Mouse (Mus musculus) cerebellum, adult 11 months (tissue): Measurements from ENCODE around the gene Defa37.
"Not testable (repeated sequence)": the region's sequence is repeated elsewhere in the genome, so short reads cannot be mapped to it uniquely, and the experiment has no call there.

Experiments used
- DNase-seq: peaks from one replicate; pipeline ENCODE4 v3.0.0; 2022

Defa37 gene

GRCm38 (mm10) chr8:21565086-21565485 is at the start of gene Defa37:
Defa37 (plus strand) TSS chr8:21565386.
- DNase-seq: not testable (repeated sequence)

GRCm38 (mm10) chr8:21528732-21529131 is 36.5 kb upstream of the Defa37 start, which contains the start of gene Defa32:
Defa32 (plus strand) TSS chr8:21529032.
- DNase-seq: not testable (repeated sequence)

GRCm38 (mm10) chr8:21582706-21583105 is 17.5 kb downstream of the Defa37 start, which contains the start of gene Defa28:
Defa28 (plus strand) TSS chr8:21583006.
- DNase-seq: not testable (repeated sequence)

- DNase-seq: not testable (repeated sequence)
Observed at GRCm38 (mm10) chr8:21594408-21594807, 29.2 kb downstream of the Defa37 start, which contains the start of gene Gm7861. Gm7861 (minus strand) TSS chr8:21594508.
